Mouse (Mus musculus): ENCODE results near the gene Grpr.

The Grpr gene

DNA sequence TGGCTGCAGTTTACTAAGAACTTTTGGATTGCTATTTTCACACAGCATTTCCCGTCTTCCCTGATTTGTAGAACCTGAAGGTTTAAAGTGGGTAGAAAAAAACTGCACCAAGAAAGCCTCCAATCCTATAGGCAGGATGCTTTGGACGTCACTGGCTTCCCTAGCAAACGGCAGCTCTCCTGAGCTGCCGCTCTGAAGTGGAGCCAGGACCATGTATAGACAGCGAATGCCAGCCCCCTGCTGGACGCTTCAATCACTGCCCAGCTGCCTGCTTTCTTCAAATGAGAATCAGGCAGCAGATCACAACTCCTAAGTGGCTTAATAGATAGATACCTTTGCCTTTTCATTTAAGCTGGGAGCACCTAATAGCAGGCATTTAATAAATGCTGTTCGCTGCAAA, at the start of gene Grpr:
Grpr (minus strand) TSS at position 12 of the 400 bp plus-strand sequence.
- POLR2A ChIA-PET, result interaction anchor here in 1 of 4 experiments (0.6 kb wide), 1 partner anchor 83 kb away, joined by 3 read pairs; no protein-coding TSS in a partner anchor
- CTCF ChIA-PET, result interaction anchor here (0.5 to 1.4 kb wide), 6 partner anchors 9 to 1089 kb away, joined by 3 to 5 read pairs (median 4); no protein-coding TSS in a partner anchor

DNA sequence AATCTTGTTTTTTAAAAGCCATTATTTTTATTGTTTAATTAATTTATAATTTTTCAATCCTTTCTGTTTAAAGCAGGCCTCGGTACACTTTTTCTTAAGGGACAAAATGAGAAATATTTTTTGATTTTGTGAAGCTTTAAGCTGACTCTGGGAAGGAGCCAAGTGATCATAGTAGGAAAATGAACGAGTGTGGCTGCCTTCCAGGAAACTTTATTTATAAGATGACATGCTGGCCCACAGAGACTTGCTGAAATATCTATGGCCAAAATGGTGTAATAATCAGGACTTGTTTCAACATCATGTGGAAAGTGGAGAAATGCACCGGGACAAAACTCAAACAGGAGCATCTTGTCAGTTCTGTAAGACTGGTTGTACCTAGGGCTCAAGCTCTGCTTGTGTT, 11.0 kb upstream of the Grpr start:
- CTCF ChIA-PET, result no interaction called here
- POLR2A ChIA-PET, result no interaction called here

DNA sequence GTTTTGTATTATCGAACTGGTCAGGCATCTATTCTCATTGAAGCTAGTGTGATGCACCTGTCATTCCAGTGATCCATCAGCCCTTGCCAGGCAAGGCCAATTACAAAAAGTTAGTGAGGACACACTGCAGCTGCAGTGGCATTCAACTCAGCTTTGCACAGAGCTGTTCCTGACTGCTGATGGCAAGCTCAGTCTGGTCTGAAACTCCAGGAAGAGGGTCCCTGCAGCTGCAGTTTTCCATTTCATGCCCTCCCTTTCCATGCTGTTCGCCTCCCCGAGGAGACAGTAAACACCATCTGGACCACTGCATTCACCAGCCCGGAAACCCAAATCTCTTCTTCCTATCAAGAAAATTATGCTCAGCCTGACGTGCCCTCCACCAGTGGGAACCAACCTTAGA, 2.4 kb downstream of the Grpr start:
- ChIA-PET CTCF (no interaction called here), POLR2A (no interaction called here)

DNA sequence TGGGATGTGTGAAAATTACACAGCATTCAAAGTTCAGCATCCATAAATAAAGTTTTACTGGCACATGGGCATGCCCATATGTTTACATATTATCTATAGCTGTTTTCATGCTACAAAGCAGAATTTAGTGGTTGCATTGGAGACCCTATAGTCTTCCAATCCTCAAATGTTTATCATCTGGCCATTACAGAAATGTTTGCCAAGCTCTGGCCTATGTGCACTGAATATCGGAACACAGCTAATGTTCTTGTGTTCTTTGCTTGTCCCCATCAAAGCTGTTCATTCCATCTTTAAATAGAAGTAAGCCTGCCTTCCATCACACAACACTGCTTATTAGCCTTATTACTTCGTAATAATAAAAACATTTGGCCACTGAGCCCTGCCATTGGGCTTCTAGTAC, 16.6 kb downstream of the Grpr start:
- POLR2A ChIA-PET, result no interaction called here
- CTCF ChIA-PET, result no interaction called here

DNA sequence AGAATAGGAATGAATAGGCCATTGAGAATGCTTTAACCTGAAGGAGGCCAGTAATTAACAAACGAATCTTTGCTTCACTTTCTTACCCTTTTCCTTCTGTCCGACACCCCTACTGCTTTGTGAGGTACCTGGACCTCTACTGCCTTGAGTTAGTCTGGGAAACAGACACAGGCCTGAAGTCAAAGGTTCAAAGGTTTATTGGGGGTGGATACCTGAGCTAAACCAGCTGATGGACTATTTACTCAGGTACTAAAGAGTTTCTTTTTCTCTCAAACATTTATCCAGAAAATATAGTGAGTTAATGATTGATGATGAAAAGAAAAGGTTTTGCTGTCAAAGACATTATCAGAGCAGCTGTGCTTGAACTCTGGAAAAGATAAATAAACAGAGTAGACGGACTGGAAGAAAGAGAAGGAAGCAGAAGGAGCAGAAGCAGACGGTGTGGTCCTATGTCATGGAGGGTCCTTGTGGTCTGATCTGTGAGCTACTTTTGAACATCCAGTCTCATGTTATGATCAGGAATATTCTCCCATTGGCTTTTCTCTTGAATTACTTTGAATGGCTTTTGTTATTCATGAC, 30.4 kb downstream of the Grpr start:
- POLR2A ChIA-PET, result no interaction called here
- CTCF ChIA-PET, result no interaction called here

DNA sequence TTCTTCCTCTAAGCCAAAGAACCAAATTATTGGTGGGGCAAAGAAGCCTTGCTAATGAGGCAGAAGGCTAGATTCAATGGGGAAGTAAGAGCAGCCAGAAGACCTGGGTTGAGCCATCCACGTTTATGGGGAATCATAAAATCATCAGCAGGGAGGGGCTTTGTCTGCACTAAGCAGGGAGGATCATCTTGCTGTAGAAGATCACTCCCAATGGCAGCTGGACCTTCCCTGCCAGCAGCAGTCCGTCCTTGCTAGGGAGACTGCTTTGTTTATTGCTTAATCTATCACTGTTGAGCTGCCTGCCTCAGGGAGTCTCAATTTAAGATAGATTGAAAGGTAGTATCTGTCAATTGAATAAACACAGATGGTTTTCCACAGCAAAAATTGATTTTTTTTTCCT, 37.7 kb downstream of the Grpr start:
- POLR2A ChIA-PET, result no interaction called here

DNA sequence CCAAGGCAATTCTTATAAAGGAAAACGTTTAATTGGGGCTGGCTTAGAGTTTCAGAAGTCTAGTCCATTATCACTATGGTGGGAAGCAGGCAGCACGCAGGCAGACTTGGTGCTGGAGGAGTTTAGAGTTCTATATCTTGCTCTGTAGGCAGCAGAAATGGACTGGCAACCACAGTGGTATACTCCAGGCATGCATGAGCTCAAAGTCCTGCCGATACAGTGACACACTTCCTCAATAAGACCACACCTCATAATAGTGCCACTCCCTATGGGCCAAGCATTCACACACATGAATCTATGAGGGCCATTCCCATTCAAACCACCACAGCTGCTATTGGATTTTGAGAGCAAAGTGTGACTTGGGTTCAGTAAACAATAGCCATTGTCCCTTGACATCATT, 47.4 kb downstream of the Grpr start:
- POLR2A ChIA-PET, result no interaction called here
- CTCF ChIA-PET, result no interaction called here

More for the DNA sequence above, 37.7 kb downstream of the Grpr start:
- CTCF ChIA-PET, result interaction anchor here in 1 of 4 experiments (0.6 kb wide), 1 partner anchor 1991 kb away, joined by 3 read pairs; no protein-coding TSS in a partner anchor
